Mouse (Mus musculus) forebrain, postnatal 0 days (tissue): ENCODE results near the gene Cuedc1. TPM values are rescaled to one million over a fixed set of nuclear protein-coding genes. Genes with fewer than 3 reads are reported as not detected.
A peak's percentile ranks its signal among the peaks of the same experiment; 100 is the strongest.

Experiments
- ATAC-seq: fragments of 200-750 bp; cut with Nextera tagmentation; 2 replicates; pipeline ENCODE4 v1.8.0; 2017; ENCODE audit warnings: mild to moderate bottlenecking, moderate library complexity
- DNase-seq: peaks from one replicate; pipeline ENCODE4 v3.0.0-alpha.2; 2015
- H3K27ac ChIP-seq: fragments of 300-500 bp; sonication (generic); 2 replicates; pipeline ENCODE4 v1.5.1; 2014; ENCODE audit warnings: low read depth, mild to moderate bottlenecking, antibody characterized with exemption, low read length, moderate library complexity, mixed read lengths
- H3K27me3 ChIP-seq: fragments of 300-500 bp; sonication (generic); 2 replicates; pipeline ENCODE4 v1.6.1; 2014; ENCODE audit warnings: mild to moderate bottlenecking, low read length, mixed read lengths; ENCODE audit not compliant: insufficient read depth
- H3K36me3 ChIP-seq: fragments of 300-500 bp; sonication (generic); 2 replicates; pipeline ENCODE4 v1.6.1; 2014; ENCODE audit warnings: mild to moderate bottlenecking, moderate library complexity; ENCODE audit not compliant: insufficient read depth
- H3K4me1 ChIP-seq: fragments of 300-500 bp; sonication (generic); 2 replicates; pipeline ENCODE4 v1.6.1; 2014; ENCODE audit warnings: antibody characterized with exemption; ENCODE audit not compliant: insufficient read depth
- H3K4me2 ChIP-seq: fragments of 300-500 bp; sonication (generic); 2 replicates; pipeline ENCODE4 v1.6.1; 2014; ENCODE audit warnings: low read depth, mild to moderate bottlenecking, moderate library complexity
- H3K4me3 ChIP-seq: fragments of 300-500 bp; sonication (generic); 2 replicates; pipeline ENCODE4 v1.5.1; 2014; ENCODE audit warnings: low read depth, low read length, mixed read lengths
- H3K9ac ChIP-seq: fragments of 300-500 bp; sonication (generic); 2 replicates; pipeline ENCODE4 v1.6.1; 2014; ENCODE audit warnings: mild to moderate bottlenecking
- H3K9me3 ChIP-seq: fragments of 300-500 bp; sonication (generic); 2 replicates; pipeline ENCODE4 v1.6.1; 2016; ENCODE audit warnings: low read length
- CTCF ChIP-seq: sonication (generic); IDR thresholded peaks from 2 replicates; pipeline ENCODE4 v1.5.1; 2016; ENCODE audit warnings: antibody characterized with exemption, control low read depth, low read depth
- WGBS: fragments of 180-500 bp; shearing (Covaris S2); extraction: QIAGEN DNeasy Blood & Tissue Kit; methylation state at CpG from one replicate; pipeline ENCODE4 v1.1.7; 2014; 5-methylcytosine and 5-hydroxymethylcytosine counted together
- polyA plus RNA-seq: library from polyadenylated mRNA; unstranded; fragments of >200 nt; fragmentation: Nextera tagmentation; extraction: Ambion mirVana; gene quantifications from 2 replicates; pipeline ENCODE4 v1.2.1, GENCODE M21; 2015
- total RNA-seq: library from RNA; depleted of rRNA; stranded (reverse); fragments of >200 nt; gene quantifications from 2 replicates; pipeline ENCODE4 v1.2.3, GENCODE M21; 2014

The Cuedc1 gene
- total and polyA plus RNA-seq, 2 experiments from 2014 or later, result 34.6 to 34.7 TPM

DNA sequence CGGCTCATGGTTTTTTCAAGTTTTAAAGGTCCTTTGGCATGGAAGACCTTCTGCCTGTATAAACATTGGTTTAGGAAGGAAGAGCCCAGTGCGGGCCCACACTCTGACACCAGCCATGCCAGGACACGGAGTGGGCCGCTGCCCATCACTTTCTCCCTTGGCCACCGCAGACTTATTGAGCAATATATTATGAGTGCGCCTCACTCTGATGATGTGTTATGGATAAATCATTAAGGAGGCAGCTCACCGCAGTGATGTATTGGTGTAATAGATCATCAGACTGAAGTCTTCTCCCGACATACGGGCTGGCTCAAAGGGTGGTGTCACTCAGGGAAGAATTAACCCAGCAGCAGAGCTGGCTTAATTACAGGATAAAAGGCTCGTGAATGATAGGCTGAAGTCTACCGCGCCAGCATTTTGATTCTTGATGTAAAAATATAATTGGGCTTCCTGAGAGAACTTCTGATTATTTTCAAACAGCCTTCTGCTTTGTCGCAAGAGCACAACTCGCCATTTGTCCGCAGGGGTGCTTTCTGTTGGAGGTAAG, 124.1 kb downstream of the Cuedc1 start:
- ATAC-seq, result no peak
- Histone ChIP-seq H3K27ac (no peak overlapping the region), H3K4me3 (no peak overlapping the region), H3K9ac (no peak overlapping the region), H3K9me3 (no peaks in the 10 kb centered on the region), H3K4me1 (no peaks in the 10 kb centered on the region), H3K4me2 (no peak overlapping the region), H3K36me3 (no peaks in the 10 kb centered on the region), H3K27me3 (no peaks in the 10 kb centered on the region)
- WGBS, result 59% methylated on average over 15 of the region's 15 CpGs
- no peak for DNase-seq
- no peak for TF ChIP-seq CTCF

DNA sequence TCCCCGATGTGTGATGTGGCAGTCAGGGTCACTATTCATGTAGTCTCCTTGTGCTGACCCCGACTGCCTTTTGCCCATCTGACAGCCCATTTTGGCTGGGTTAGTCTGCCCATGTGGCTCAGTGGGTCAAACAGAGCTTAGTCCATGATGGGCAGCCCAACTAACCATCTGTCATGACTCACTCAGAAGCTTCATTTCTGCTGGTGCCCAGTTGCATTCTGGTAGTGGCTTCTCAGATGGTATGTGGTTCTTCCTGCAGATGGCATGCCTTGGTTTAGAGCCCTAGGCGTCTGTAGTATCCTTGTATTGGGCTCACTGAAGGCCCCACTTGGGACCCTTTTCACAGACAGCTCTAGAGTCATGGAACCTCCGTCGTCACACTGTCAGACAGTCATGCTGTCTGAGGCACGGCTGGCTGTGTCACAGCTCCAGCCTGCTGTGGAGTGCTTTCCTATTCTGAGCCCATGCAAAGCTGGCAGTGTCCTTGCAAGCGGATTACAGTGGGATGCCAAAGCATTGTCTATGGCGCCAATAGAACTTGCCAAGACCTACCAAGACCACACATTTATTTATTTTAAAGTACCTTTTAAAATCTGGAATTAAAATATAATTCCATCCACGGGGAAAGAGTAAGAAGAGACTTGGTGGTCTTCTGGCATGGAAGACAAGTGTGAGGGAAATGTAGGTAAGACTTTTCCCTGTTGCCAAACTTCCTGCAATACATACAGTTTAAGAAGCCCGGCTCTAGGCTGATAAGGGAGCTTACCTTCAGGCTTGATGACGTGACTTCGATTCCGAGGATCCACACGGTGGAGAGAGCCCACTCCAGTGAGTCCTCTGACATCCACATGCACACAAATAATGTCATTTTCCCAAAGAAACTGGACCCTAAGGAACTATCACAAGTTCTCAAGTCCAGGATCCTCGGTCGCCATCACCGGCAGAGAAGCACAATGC, 129.4 kb downstream of the Cuedc1 start:
- Histone ChIP-seq H3K9ac (no peak overlapping the region), H3K36me3 (no peaks in the 10 kb centered on the region), H3K27ac (no peak overlapping the region), H3K9me3 (no peaks in the 10 kb centered on the region), H3K27me3 (no peaks in the 10 kb centered on the region), H3K4me2 (no peak overlapping the region), H3K4me3 (no peak overlapping the region), H3K4me1 (no peaks in the 10 kb centered on the region)
- no peak for TF ChIP-seq CTCF
- 85% methylated on average over 17 of the region's 17 CpGs for WGBS
- no peak for ATAC-seq
- no peak for DNase-seq

DNA sequence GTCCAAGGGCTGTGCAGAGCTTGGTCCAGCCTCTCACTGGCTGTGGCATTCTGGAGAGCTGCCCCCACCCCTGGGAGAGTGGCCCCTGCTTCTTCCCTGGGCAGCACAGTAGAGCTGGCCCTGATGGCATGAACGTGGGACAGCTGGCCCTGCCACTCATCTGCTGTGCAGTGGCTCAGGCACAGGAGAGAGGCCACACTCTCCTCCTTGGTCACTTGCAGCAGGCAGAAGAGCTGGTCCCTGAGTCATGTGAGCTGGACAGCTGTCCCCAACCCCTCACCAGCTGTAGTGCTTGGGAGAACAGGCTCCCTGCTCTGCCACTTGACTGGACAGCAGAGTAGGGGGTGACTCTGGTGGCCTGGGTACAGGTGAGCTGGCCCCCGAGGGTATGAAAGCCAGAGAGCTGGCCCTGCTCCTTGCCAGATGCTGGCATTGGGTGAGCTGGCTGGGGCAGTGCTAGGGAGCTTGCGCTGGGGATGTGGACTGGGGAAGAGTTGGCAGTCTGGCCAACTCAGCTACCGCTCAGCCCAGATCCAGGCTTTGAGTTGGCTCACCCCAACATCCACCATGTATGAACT, 133.4 kb downstream of the Cuedc1 start:
- no peak for DNase-seq
- TF ChIP-seq CTCF, result no peak
- Histone ChIP-seq H3K9me3 (no peaks in the 10 kb centered on the region), H3K27me3 (no peaks in the 10 kb centered on the region), H3K27ac (no peak overlapping the region), H3K4me1 (peaks cover 6% of the 10 kb centered on the region; the same call in 1 of the 2 replicates), H3K4me2 (no peak overlapping the region), H3K36me3 (no peaks in the 10 kb centered on the region), H3K4me3 (no peak overlapping the region), H3K9ac (no peak overlapping the region)
- 80% methylated on average over 4 of the region's 4 CpGs for WGBS
- ATAC-seq, result no peak

DNA sequence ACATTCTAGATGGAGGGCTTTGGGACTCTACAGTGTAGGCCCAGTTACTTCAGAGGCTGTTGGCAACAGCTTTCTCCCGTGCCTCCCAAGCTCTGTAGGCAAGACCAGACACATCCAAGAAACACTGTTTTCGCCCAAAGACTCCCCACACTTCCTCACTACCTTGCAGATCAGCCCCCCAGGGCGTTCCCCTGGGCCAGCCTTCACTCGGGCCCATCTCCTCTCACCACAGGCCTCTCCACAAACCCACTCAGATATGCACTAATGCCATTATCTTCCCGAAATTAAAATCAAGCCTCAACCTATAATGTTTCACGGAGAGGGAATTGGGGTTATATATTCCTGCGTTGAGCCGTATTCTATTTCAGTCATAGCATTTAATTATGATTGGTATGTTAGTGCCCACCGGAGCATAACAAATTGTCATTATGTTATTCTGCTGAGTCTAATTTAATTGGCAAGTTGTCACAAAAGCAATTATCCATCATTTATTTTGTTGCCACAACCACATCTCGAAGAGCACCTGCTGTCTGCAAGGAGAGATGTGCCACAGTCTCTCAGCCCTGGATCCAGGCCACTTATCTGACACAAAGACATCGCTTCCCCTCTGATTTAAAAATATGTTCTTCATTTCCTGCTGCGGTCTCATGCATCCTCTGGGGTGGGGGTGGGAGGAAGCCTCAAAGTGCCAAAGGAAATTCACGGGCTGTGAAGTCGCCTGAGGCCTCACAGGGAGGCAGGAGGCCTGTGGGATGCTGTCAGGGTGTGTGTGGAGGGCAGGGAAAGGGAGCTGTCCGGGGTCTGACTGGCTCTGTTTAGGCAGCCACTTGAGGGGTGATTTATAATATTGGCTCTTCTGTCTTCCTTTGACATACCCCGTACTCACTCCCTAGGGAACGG, 135.9 kb downstream of the Cuedc1 start:
- WGBS, result 17% methylated on average over 17 of the region's 17 CpGs
- Histone ChIP-seq H3K4me2 (no peak overlapping the region), H3K4me3 (no peak overlapping the region), H3K27ac (peak overlapping the region; percentile 21; the same call in 1 of the 2 replicates), H3K36me3 (no peaks in the 10 kb centered on the region), H3K9me3 (no peaks in the 10 kb centered on the region), H3K4me1 (peaks cover 6% of the 10 kb centered on the region; the same call in 1 of the 2 replicates), H3K27me3 (no peaks in the 10 kb centered on the region), H3K9ac (no peak overlapping the region)
- DNase-seq (peak; percentile 43), ATAC-seq (peak; percentile 70; the same call in 1 of the 2 replicates)
- no peak for TF ChIP-seq CTCF

DNA sequence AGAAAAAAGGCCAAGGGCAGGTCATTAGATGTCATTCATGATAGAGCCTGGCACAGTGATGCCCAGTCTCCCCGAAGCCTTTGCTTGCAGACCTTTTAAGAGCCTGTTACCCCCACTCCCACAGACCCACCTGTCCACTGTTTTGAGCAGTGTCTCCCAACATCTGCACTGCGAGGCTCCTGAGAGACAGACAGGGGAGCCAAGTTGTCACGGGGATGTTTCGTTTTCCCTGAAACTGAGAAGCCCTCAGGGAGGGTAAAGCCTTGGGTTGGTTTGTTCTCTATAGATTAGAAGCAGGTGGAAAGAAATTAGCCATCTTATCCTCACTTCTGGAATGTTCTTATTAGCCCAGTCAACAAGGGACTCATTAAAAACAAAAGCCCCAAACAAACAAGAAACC, 136.9 kb downstream of the Cuedc1 start:
- DNase-seq, result no peak
- WGBS, result 47% methylated on average over 4 of the region's 4 CpGs
- H3K4me3 ChIP-seq, result no peak overlapping the region
- H3K9me3 ChIP-seq, result no peaks in the 10 kb centered on the region
- H3K36me3 ChIP-seq, result no peaks in the 10 kb centered on the region
- H3K27me3 ChIP-seq, result no peaks in the 10 kb centered on the region
- H3K9ac ChIP-seq, result no peak overlapping the region
- no peak overlapping the region for H3K4me2 ChIP-seq
- no peak overlapping the region for H3K27ac ChIP-seq
- H3K4me1 ChIP-seq, result peaks cover 6% of the 10 kb centered on the region; the same call in 1 of the 2 replicates
- no peak for ATAC-seq
- no peak for TF ChIP-seq CTCF
